Mouse (Mus musculus): ENCODE measurements around the gene Padi3. TPM values are rescaled to one million over a fixed set of nuclear protein-coding genes. Genes with fewer than 3 reads are reported as not detected.

Padi3 gene
- polyA plus RNA-seq (2015; fragmentation: Nextera tagmentation; extraction: Ambion mirVana) = 2.4 and 4.4 TPM in 2 replicates

DNA sequence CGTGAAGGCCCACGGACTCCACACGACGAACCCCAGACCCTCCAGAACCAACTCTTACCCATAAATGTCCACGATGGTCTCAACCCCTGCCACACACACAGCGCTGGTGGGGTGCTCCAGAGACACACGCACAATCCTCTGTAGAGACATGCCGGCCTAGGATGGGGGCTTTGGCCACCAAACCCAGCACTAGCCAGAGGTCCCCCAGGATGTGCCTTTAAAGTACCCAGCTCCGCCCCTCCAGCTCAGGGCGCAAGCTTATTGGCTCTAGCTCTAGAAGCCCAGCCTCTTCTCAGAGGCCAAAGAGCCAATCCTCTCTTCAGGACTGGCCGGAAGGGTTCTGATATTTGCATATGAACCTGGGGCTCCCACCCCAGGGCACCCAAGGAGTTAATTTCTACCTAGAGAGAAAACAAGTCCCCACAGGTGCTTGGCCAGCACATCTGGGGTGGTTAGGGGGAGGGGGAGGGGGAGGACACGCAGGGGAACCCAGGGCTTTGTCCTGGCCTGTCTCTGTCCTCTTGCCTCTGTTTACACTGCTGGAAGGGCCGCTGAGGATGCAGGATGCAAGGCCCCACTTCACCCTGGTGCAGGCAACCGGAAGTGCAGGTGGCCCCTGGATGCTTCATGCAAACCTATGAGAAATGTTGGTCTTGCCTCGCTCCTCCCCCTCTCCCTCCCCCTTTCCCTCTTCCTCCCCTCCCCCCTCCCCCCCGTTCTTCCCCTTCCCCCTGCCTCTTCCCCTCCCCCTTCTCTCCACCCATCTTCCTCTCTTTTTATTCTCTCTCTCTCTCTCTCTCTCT, at the start of gene Padi3:
TSS of gene Padi3 (minus strand) at position 191 of the 803 bp plus-strand sequence.
- Histone ChIP-seq H3K9me3 (replicated peaks) (no peaks in the 10 kb centered on the region), H3K27ac (replicated peaks) (no peak within 1 kb of the TSS), H3K36me3 (no peaks in the 10 kb centered on the region), H3K4me2 (replicated peaks) (no peak within 1 kb of the TSS), H3K4me1 (peaks cover 29% of the 10 kb centered on the region), H3K27me3 (no peaks in the 10 kb centered on the region; the same call in 1 of the 2 replicates), H3K4me3 (replicated peaks) (no peak within 1 kb of the TSS), H3K9ac (no peak within 1 kb of the TSS)
- 67% methylated on average over 16 of the region's 16 CpGs for WGBS
- no peak for ATAC-seq (ENCODE audit: insufficient number of reproducible peaks, low FRiP score, low TSS enrichment, low read depth)

DNA sequence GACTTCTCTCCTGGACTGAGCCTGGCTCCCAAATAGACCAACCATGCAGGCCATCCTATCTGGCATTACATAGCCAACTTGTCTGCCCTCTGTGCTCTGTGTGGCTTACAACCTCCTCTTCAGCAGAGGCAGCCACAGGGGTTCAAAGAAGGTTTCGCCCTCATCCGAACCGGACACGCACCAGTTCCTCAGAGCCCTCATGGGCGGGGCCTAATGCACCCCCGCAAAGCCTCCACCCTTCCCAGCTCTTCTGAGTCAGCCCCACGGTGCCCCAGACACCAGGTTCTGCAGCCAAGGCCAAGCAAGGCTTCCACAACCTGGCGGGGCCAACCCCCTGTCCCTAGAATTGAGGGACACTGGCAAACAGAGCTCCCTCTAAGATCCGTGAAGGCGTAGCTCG, 48.8 kb upstream of the Padi3 start:
- H3K4me2 ChIP-seq (replicated peaks) = no peak overlapping the region
- H3K9ac ChIP-seq = no peak overlapping the region
- no peak for ATAC-seq (ENCODE audit: insufficient number of reproducible peaks, low FRiP score, low TSS enrichment, low read depth)
- no peaks in the 10 kb centered on the region for H3K9me3 ChIP-seq (replicated peaks)
- no peaks in the 10 kb centered on the region for H3K36me3 ChIP-seq
- H3K4me1 ChIP-seq = peaks cover 3% of the 10 kb centered on the region; the same call in 1 of the 2 replicates
- H3K4me3 ChIP-seq (replicated peaks) = no peak overlapping the region
- WGBS = 79% methylated on average over 11 of the region's 11 CpGs
- no peaks in the 10 kb centered on the region for H3K27me3 ChIP-seq
- H3K27ac ChIP-seq (replicated peaks) = no peak overlapping the region

DNA sequence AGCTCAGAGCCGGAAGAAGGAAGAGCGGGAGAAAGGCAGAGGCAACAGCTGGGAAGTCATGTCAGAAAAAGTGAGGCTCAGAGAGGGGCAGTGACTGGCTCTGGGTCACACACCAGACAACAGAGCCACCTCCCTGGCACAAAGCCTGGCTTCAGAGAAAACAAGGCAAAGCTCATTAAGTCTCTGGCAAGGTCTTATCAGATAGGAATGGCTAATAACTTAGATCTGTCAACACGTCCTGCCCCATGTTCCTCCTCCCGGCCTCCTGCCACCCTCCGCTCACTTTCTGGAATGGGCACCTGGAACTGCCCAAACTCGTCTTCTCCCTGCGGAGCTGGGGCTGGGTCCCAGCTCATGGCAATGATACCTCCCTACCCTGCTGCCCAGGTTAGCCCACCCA, 47.4 kb upstream of the Padi3 start:
- no peaks in the 10 kb centered on the region for H3K27me3 ChIP-seq
- no peaks in the 10 kb centered on the region for H3K9me3 ChIP-seq (replicated peaks)
- H3K27ac ChIP-seq (replicated peaks) = no peak overlapping the region
- H3K4me3 ChIP-seq (replicated peaks) = no peak overlapping the region
- WGBS = 65% methylated on average over 7 of the region's 7 CpGs
- H3K36me3 ChIP-seq = no peaks in the 10 kb centered on the region
- ATAC-seq (ENCODE audit: insufficient number of reproducible peaks, low FRiP score, low TSS enrichment, low read depth) = no peak
- H3K4me2 ChIP-seq (replicated peaks) = no peak overlapping the region
- H3K9ac ChIP-seq = no peak overlapping the region
- peaks cover 3% of the 10 kb centered on the region; the same call in 1 of the 2 replicates for H3K4me1 ChIP-seq

DNA sequence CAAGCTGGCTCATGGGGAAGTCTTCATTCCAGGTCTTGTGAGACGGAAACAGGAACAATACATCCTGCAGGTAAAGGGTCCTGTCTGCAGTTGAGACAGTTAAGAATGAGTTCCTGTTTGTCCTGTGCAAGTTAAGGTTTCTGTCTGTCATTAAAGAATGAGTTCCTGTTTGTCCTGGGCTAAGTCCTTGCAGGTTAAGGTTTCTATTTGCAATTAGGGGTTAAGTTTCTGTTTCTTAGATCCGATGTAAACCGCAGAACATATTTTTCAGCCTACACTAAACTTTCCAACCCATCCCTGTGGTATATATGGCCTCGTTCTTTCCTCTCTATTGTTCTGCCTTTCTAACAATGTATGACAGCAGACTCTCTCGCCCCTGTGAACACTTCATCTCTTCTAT, 46.6 kb upstream of the Padi3 start:
- Histone ChIP-seq H3K4me2 (replicated peaks) (no peak overlapping the region), H3K27ac (replicated peaks) (no peak overlapping the region), H3K9ac (no peak overlapping the region), H3K36me3 (no peaks in the 10 kb centered on the region), H3K4me3 (replicated peaks) (no peak overlapping the region), H3K4me1 (peaks cover 3% of the 10 kb centered on the region; the same call in 1 of the 2 replicates), H3K27me3 (no peaks in the 10 kb centered on the region), H3K9me3 (replicated peaks) (no peaks in the 10 kb centered on the region)
- no peak for ATAC-seq (ENCODE audit: insufficient number of reproducible peaks, low FRiP score, low TSS enrichment, low read depth)
- 67% methylated on average over 5 of the region's 5 CpGs for WGBS

DNA sequence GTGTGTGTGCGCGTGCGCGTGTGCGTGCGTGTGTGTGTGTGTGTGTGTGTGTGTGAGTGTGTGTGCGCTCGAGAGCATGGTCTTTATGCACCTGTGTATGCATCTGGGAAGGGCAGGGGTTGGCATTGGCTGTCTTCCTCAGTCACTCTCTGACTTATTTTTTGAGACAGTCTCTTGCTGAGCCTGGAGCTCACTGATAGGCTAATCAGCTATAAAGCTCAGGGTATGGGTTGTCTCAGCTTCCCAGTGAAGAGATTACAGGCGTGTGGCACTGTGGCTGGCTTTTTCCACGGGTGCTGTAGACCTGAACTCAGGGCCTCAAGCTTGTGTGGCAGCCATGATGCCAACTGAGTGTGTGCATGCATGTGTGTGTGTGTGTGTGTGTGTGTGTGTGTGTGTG, 44.7 kb upstream of the Padi3 start:
- peaks cover 3% of the 10 kb centered on the region; the same call in 1 of the 2 replicates for H3K4me1 ChIP-seq
- no peak overlapping the region for H3K4me3 ChIP-seq (replicated peaks)
- H3K27me3 ChIP-seq = no peaks in the 10 kb centered on the region
- no peak overlapping the region for H3K27ac ChIP-seq (replicated peaks)
- no peak for ATAC-seq (ENCODE audit: insufficient number of reproducible peaks, low FRiP score, low TSS enrichment, low read depth)
- no peak overlapping the region for H3K9ac ChIP-seq
- no peak overlapping the region for H3K4me2 ChIP-seq (replicated peaks)
- H3K36me3 ChIP-seq = no peaks in the 10 kb centered on the region
- no peaks in the 10 kb centered on the region for H3K9me3 ChIP-seq (replicated peaks)
- 91% methylated on average over 10 of the region's 10 CpGs for WGBS

DNA sequence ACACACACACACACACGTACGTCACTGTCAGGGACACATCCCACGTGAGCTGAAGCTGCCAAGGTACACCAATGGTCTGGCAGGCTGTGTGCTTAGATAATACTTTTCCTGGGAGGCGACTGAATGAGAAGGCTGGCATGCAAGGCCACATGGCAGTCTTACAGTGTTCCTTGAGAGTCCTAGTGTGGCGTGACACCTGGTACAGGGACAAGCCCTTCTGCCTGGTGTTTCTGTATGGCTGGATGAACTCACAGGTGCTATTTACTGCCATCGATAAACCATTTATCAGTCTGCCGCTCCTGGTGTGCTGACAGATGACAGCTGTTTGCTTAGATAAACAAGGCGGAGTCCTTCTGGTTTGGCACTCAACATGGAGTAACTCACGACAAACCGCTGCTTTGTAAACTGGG, 44.0 kb upstream of the Padi3 start:
- no peak overlapping the region for H3K4me2 ChIP-seq (replicated peaks)
- 66% methylated on average over 10 of the region's 10 CpGs for WGBS
- no peak for ATAC-seq (ENCODE audit: insufficient number of reproducible peaks, low FRiP score, low TSS enrichment, low read depth)
- no peaks in the 10 kb centered on the region for H3K27me3 ChIP-seq
- no peak overlapping the region for H3K27ac ChIP-seq (replicated peaks)
- H3K36me3 ChIP-seq = no peaks in the 10 kb centered on the region
- H3K9me3 ChIP-seq (replicated peaks) = no peaks in the 10 kb centered on the region
- no peak overlapping the region for H3K9ac ChIP-seq
- no peak overlapping the region for H3K4me3 ChIP-seq (replicated peaks)
- peaks cover 3% of the 10 kb centered on the region; the same call in 1 of the 2 replicates for H3K4me1 ChIP-seq

DNA sequence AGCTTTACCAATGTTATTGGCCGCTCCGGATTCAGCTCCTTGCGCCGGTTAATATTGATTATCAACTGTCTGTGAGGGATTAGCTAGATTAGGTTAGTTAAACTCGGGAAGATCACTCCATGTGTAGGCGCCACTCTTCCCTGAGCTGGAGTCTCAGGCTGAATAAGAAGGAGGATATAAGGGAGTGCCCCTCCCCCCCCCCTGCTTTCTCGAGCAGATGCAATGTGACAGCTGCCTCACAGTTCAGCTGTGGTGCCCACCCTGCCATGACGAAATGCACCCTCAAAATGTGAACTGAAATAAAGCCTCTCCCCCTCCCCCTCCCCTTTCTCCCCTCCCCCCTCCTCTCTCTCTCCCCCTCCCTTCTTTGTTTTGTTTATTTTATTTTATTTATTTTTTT, 43.2 kb upstream of the Padi3 start:
- Histone ChIP-seq H3K36me3 (no peaks in the 10 kb centered on the region), H3K27me3 (no peaks in the 10 kb centered on the region), H3K9me3 (replicated peaks) (no peaks in the 10 kb centered on the region), H3K27ac (replicated peaks) (no peak overlapping the region), H3K4me2 (replicated peaks) (no peak overlapping the region), H3K4me1 (peaks cover 3% of the 10 kb centered on the region; the same call in 1 of the 2 replicates), H3K4me3 (replicated peaks) (no peak overlapping the region), H3K9ac (no peak overlapping the region)
- WGBS = 53% methylated on average over 8 of the region's 8 CpGs
- no peak for ATAC-seq (ENCODE audit: insufficient number of reproducible peaks, low FRiP score, low TSS enrichment, low read depth)

DNA sequence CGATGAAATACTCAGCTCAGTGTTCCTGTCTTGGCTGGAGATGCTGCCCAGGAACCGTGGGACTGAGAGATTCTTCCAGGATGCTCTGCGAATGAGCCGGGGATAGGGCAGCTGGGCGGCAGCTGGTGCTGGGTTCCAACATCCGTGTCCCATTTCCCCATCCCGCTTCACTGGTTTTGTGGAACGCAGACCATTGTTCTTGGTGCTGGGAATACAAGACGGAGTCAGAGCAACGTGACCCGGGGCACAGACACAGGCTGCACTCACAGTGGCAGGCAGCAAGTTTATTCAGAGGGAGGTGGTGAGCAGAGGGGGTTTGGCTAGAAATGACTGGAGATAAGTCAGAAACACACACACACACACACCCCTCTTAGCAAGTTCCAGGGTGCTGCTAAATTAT, 38.9 kb upstream of the Padi3 start:
- Histone ChIP-seq H3K27ac (replicated peaks) (no peak overlapping the region), H3K9me3 (replicated peaks) (no peaks in the 10 kb centered on the region), H3K4me2 (replicated peaks) (no peak overlapping the region), H3K4me3 (replicated peaks) (no peak overlapping the region), H3K27me3 (no peaks in the 10 kb centered on the region), H3K36me3 (no peaks in the 10 kb centered on the region), H3K4me1 (peaks cover 8% of the 10 kb centered on the region; the same call in 1 of the 2 replicates), H3K9ac (no peak overlapping the region)
- no peak for ATAC-seq (ENCODE audit: insufficient number of reproducible peaks, low FRiP score, low TSS enrichment, low read depth)
- WGBS = 71% methylated on average over 11 of the region's 11 CpGs

DNA sequence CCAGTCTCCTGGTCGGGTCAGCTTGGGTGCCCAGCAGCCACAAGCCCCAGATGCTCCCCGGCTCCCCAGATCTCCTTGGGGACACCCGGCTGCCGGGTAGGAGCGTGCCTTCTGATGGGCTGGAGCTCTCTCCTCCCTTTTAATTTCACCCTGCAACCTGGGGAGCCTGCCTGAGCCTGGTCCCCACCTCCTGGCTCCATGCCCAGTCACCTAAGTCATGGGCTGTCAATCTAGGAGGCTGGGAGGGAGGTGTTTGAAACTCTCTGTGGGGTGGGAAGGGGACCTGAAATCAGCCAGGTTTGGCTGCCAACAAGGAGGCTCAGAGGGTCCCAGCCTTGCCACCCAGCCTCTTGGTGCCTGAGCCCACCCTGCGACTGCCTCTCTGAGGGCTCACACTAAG, 35.2 kb upstream of the Padi3 start, which contains the start of gene Padi1:
TSS of gene Padi1 (minus strand) at position 113 of the 400 bp plus-strand sequence.
- H3K4me1 ChIP-seq = peaks cover 11% of the 10 kb centered on the region
- no peak within 1 kb of the TSS for H3K4me3 ChIP-seq (replicated peaks)
- H3K9ac ChIP-seq = no peak within 1 kb of the TSS
- WGBS = 53% methylated on average over 6 of the region's 6 CpGs
- no peaks in the 10 kb centered on the region for H3K36me3 ChIP-seq
- ATAC-seq (ENCODE audit: insufficient number of reproducible peaks, low FRiP score, low TSS enrichment, low read depth) = no peak
- H3K4me2 ChIP-seq (replicated peaks) = no peak within 1 kb of the TSS
- no peak within 1 kb of the TSS for H3K27ac ChIP-seq (replicated peaks)
- no peaks in the 10 kb centered on the region for H3K27me3 ChIP-seq
- no peaks in the 10 kb centered on the region for H3K9me3 ChIP-seq (replicated peaks)

DNA sequence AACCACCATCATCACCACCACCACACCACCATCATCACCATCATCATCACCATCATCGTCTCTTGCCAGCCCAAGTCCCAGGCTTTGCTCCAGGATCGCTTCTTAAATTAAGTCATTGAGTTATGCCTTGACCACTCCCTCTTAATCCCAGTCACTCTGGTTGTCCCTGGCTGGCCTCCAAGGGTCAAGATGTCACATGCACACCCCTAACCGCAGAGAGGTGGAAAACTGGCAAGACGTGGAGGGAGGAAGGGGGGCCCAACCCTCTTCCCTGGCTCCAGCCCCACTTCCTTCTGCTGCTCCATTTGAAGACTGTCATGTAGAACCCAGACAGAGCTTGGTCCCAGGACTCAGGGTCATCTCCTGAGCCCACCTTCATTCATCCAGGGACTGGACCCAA, 34.5 kb upstream of the Padi3 start:
- H3K36me3 ChIP-seq = no peaks in the 10 kb centered on the region
- H3K27ac ChIP-seq (replicated peaks) = no peak overlapping the region
- no peaks in the 10 kb centered on the region for H3K9me3 ChIP-seq (replicated peaks)
- peaks cover 11% of the 10 kb centered on the region for H3K4me1 ChIP-seq
- no peak overlapping the region for H3K4me3 ChIP-seq (replicated peaks)
- no peak overlapping the region for H3K4me2 ChIP-seq (replicated peaks)
- ATAC-seq (ENCODE audit: insufficient number of reproducible peaks, low FRiP score, low TSS enrichment, low read depth) = no peak
- 50% methylated on average over 4 of the region's 4 CpGs for WGBS
- no peak overlapping the region for H3K9ac ChIP-seq
- no peaks in the 10 kb centered on the region for H3K27me3 ChIP-seq

DNA sequence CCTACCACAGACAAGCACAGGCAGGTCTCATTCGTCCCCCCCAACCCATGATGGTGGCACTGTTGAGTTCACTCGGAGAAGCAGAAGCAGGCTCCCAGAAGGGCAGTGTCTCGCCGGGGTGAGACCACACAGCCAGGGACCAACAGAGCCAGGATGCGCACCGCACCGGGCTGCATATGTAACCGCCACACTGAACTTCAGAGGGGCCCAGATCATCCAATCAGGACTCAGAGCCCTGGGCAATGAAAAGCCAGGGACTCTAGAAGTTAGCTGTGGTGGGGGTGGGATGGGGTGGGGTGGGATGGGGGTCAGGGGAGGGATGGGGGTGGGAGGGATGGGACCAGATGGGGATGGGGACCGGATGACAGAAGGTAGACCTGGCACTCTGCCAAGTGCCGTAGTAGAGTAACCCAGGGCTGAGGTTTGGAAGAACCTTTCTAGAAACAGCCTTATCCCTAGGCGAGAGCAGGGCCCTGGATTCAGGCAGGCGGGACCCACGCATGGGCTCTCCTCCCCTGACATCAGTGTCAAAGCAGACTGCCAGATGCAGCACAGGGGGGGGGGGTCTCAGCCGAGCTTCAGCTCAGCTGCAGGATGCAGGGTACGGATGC, 33.3 kb upstream of the Padi3 start:
- Histone ChIP-seq H3K36me3 (no peaks in the 10 kb centered on the region), H3K9me3 (replicated peaks) (no peaks in the 10 kb centered on the region), H3K4me2 (replicated peaks) (no peak overlapping the region), H3K9ac (no peak overlapping the region), H3K27ac (replicated peaks) (no peak overlapping the region), H3K4me3 (replicated peaks) (no peak overlapping the region), H3K4me1 (peaks cover 11% of the 10 kb centered on the region), H3K27me3 (no peaks in the 10 kb centered on the region)
- no peak for ATAC-seq (ENCODE audit: insufficient number of reproducible peaks, low FRiP score, low TSS enrichment, low read depth)
- 47% methylated on average over 15 of the region's 15 CpGs for WGBS

Measured in embryonic facial prominence, embryonic 15.5 days (tissue).